Mouse (Mus musculus) MEL (cell line): ENCODE measurements around the gene Pdss2.

Experiments used
- CTCF ChIP-seq, 3 experiments: IDR thresholded peaks in 2 of 3; conservative IDR thresholded peaks in 1 of 3; 2 replicates each; pipeline ENCODE4 v1.5.1; 2011 to 2012; ENCODE audit warnings: low read length in 3 of 3, low read depth in 2 of 3, mild to moderate bottlenecking in 2 of 3, improper control_type of control experiment in 1 of 3, inconsistent platforms in 1 of 3, mixed read lengths in 1 of 3, moderate library complexity in 1 of 3; ENCODE audit not compliant: control insufficient read depth in 1 of 3, insufficient read depth in 1 of 3, poor library complexity in 1 of 3, severe bottlenecking in 1 of 3
- EP300 ChIP-seq, 2 experiments: IDR thresholded peaks; 2 replicates each; pipeline ENCODE4 v1.6.1; 2011; ENCODE audit warnings: improper control_type of control experiment in 2 of 2, low read length in 2 of 2, low read depth in 1 of 2, mild to moderate bottlenecking in 1 of 2
- NELFE ChIP-seq: IDR thresholded peaks from 2 replicates; pipeline ENCODE4 v1.6.1; 2011; ENCODE audit warnings: low read depth, low read length, improper control_type of control experiment
- POLR2A ChIP-seq, 2 experiments: IDR thresholded peaks; 2 replicates each; pipeline ENCODE4 v1.6.1; 2011 to 2012; ENCODE audit warnings: low read length in 2 of 2, mild to moderate bottlenecking in 2 of 2, control low read depth in 1 of 2, improper control_type of control experiment in 1 of 2, low read depth in 1 of 2, moderate library complexity in 1 of 2; ENCODE audit not compliant: control insufficient read depth in 1 of 2, insufficient read depth in 1 of 2, poor library complexity in 1 of 2
- POLR2AphosphoS2 ChIP-seq: IDR thresholded peaks from 2 replicates; pipeline ENCODE4 v1.6.1; 2011; ENCODE audit warnings: low read length, improper control_type of control experiment
- POLR2AphosphoS5 ChIP-seq: IDR thresholded peaks from 2 replicates; pipeline ENCODE4 v1.6.1; 2012; ENCODE audit warnings: low read depth, borderline replicate concordance, mild to moderate bottlenecking, inconsistent platforms, low read length, moderate library complexity, mixed read lengths
- RAD21 ChIP-seq: IDR thresholded peaks from 2 replicates; pipeline ENCODE4 v1.6.1; 2011; ENCODE audit warnings: mild to moderate bottlenecking, low read depth, low read length, improper control_type of control experiment
- RCOR1 ChIP-seq: IDR thresholded peaks from 2 replicates; pipeline ENCODE4 v1.6.1; 2012; ENCODE audit warnings: low read depth, mild to moderate bottlenecking, inconsistent platforms, low read length, improper control_type of control experiment
- ZNF384 ChIP-seq: IDR thresholded peaks from 2 replicates; pipeline ENCODE4 v1.6.1; 2012; ENCODE audit warnings: low read depth, mild to moderate bottlenecking, inconsistent platforms, low read length, improper control_type of control experiment

- TF ChIP-seq POLR2A (IDR thresholded peaks at IDR 0.05; ENCODE audit: control insufficient read depth in 1 of 2, insufficient read depth in 1 of 2, low read depth in 1 of 2, low read length in 2 of 2, poor library complexity in 1 of 2) (no peak), NELFE (no peak), CTCF (IDR thresholded peaks at IDR 0.05 in 2 of 3, conservative IDR thresholded peaks at IDR 0.05 in 1 of 3; ENCODE audit: control insufficient read depth in 1 of 3, insufficient read depth in 1 of 3, low read depth in 2 of 3, low read length in 3 of 3, poor library complexity in 1 of 3, severe bottlenecking in 1 of 3) (no peak), RAD21 (no peak), POLR2AphosphoS5 (no peak), RCOR1 (no peak), EP300 (IDR thresholded peaks at IDR 0.05; ENCODE audit: low read depth in 1 of 2, low read length in 2 of 2) (no peak), POLR2AphosphoS2 (no peak), ZNF384 (no peak)
These were observed 115.8 kb downstream of the Pdss2 start for GRCm38 (mm10) chr10:43337110-43337509.
